ENCODE assay signal across 12 mouse cellular contexts in the genomic region with DNA sequence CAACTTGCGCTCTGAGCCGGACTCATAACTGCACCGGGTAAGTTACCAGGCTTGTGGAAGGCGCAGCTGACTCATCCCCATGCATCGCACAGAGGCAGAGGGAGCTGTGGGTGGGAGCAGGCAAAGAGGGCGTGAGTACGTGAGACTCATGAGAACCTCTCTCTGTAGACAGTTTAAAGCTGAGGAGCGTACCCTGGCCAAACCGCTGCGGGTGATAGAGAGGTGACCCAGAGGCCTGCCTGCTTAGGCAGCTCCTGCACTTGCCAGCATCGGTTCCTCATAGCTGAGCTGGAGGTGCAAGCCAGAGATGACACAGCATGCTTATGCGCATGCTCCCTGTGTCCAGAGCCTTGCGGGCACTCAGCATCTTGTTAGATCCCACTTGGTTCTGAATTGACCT. TPM values are rescaled to one million over a fixed set of nuclear protein-coding genes. Genes with fewer than 3 reads are reported as not detected.
DNase-seq lines count a peak whose midpoint lies in the region; ATAC-seq and TF ChIP-seq lines count a peak whose summit lies in the region.
"Had no signal": no experiment of that assay in that cellular context is flagged by ENCODE, and none has a peak within 500 bp of the region (broad histone marks: within the 10 kb centered on the region; RNA-seq: fewer than 3 reads in every experiment).

No protein-coding gene starts in this region.

- no peak for DNase-seq in liver, embryonic 13.5 days
- DNase-seq in liver, postnatal 0 days, result no peak
- DNase-seq in ES-CJ7 (ENCODE audit: low read depth, low spot score), result peak; percentile 28
- peak; percentile 58 for DNase-seq in fibroblast of lung, adult 2 months (ENCODE audit: low read depth)
- DNase-seq in lung, postnatal 25 days (ENCODE audit: low spot score), result peak; percentile 18
- no peak for DNase-seq in cerebellum, postnatal 10 days
- no peak for DNase-seq in kidney, adult 8-10 months
- DNase-seq: kidney, postnatal 25 days had no signal

- no peak overlapping the region for H3K4me2 ChIP-seq in liver, embryonic 13.5 days
- H3K4me2 ChIP-seq in liver, postnatal 0 days (ENCODE audit: low read depth, low read length), result no peak overlapping the region
- H3K4me2 ChIP-seq in midbrain, embryonic 13.5 days (replicated peaks), result no peak overlapping the region
- H3K4me2 ChIP-seq: heart, embryonic 12.5 days; hindbrain, embryonic 15.5 days had no signal

- H3K4me3 ChIP-seq in liver, embryonic 13.5 days (replicated peaks), result no peak overlapping the region
- no peak overlapping the region for H3K4me3 ChIP-seq in liver, postnatal 0 days (ENCODE audit: low read depth, low read length)
- H3K4me3 ChIP-seq in midbrain, embryonic 13.5 days (replicated peaks), result no peak overlapping the region
- H3K4me3 ChIP-seq: forebrain, embryonic 10.5 days; heart, embryonic 12.5 days; hindbrain, embryonic 15.5 days had no signal

- peak; percentile 14; the same call in 1 of the 2 replicates for ATAC-seq in liver, embryonic 13.5 days (ENCODE audit: low read depth)
- no peak for ATAC-seq in liver, postnatal 0 days
- no peak for ATAC-seq in midbrain, embryonic 13.5 days

- no peaks in the 10 kb centered on the region for H3K36me3 ChIP-seq in liver, embryonic 13.5 days
- H3K36me3 ChIP-seq in liver, postnatal 0 days (replicated peaks; ENCODE audit: insufficient read depth, low read length), result no peaks in the 10 kb centered on the region
- H3K36me3 ChIP-seq in midbrain, embryonic 13.5 days, result no peaks in the 10 kb centered on the region
- H3K36me3 ChIP-seq: forebrain, embryonic 10.5 days; heart, embryonic 12.5 days; hindbrain, embryonic 15.5 days had no signal

- no peaks in the 10 kb centered on the region for H3K9me3 ChIP-seq in liver, embryonic 13.5 days (replicated peaks)
- no peaks in the 10 kb centered on the region for H3K9me3 ChIP-seq in liver, postnatal 0 days (ENCODE audit: low read length)
- H3K9me3 ChIP-seq in midbrain, embryonic 13.5 days, result no peaks in the 10 kb centered on the region
- H3K9me3 ChIP-seq: forebrain, embryonic 10.5 days; heart, embryonic 12.5 days; hindbrain, embryonic 15.5 days had no signal

- TF ChIP-seq CTCF in liver, postnatal 0 days (IDR thresholded peaks at IDR 0.05; ENCODE audit: low read depth), result no peak

- H3K9ac ChIP-seq in liver, embryonic 13.5 days, result no peak overlapping the region
- H3K9ac ChIP-seq in liver, postnatal 0 days (replicated peaks), result no peak overlapping the region
- no peak overlapping the region for H3K9ac ChIP-seq in midbrain, embryonic 13.5 days (replicated peaks)
- H3K9ac ChIP-seq: heart, embryonic 12.5 days; hindbrain, embryonic 15.5 days had no signal

- H3K27ac ChIP-seq in liver, embryonic 13.5 days, result no peak overlapping the region
- H3K27ac ChIP-seq in liver, postnatal 0 days (ENCODE audit: low read depth), result no peak overlapping the region
- no peak overlapping the region for H3K27ac ChIP-seq in midbrain, embryonic 13.5 days
- H3K27ac ChIP-seq: forebrain, embryonic 10.5 days; hindbrain, embryonic 15.5 days had no signal

- peaks cover 12% of the 10 kb centered on the region; the same call in 1 of the 2 replicates for H3K4me1 ChIP-seq in liver, embryonic 13.5 days (replicated peaks)
- peaks cover 3% of the 10 kb centered on the region; the same call in 1 of the 2 replicates for H3K4me1 ChIP-seq in liver, postnatal 0 days (ENCODE audit: insufficient read depth)
- no peaks in the 10 kb centered on the region for H3K4me1 ChIP-seq in midbrain, embryonic 13.5 days (replicated peaks)

- H3K27me3 ChIP-seq in liver, embryonic 13.5 days, result no peaks in the 10 kb centered on the region
- H3K27me3 ChIP-seq in liver, postnatal 0 days (ENCODE audit: insufficient read depth, low read length), result no peaks in the 10 kb centered on the region
- H3K27me3 ChIP-seq in midbrain, embryonic 13.5 days, result no peaks in the 10 kb centered on the region
- H3K27me3 ChIP-seq: hindbrain, embryonic 15.5 days had no signal

- no peak for TF ChIP-seq EP300 in liver, postnatal 0 days (IDR thresholded peaks at IDR 0.05; ENCODE audit: low read depth)

- WGBS in liver, embryonic 13.5 days (ENCODE audit: insufficient replicate concordance), result 82% methylated on average over 13 of the region's 13 CpGs
- WGBS in liver, postnatal 0 days (ENCODE audit: insufficient replicate concordance), result 81% methylated on average over 13 of the region's 13 CpGs
- WGBS in midbrain, embryonic 13.5 days, result 89% methylated on average over 13 of the region's 13 CpGs

RNA-seq across cellular contexts. Expression of a gene that starts 32.8 kb away (rescaled TPM):
- 0.37 and 0.56 TPM in 2 replicates for polyA plus RNA-seq in liver, embryonic 13.5 days (2015; fragmentation: Nextera tagmentation; extraction: Ambion mirVana)
- polyA plus RNA-seq in liver, postnatal 0 days (2015; fragmentation: Nextera tagmentation; extraction: Ambion mirVana), result 0.06 and 0.13 TPM in 2 replicates
- polyA plus RNA-seq in midbrain, embryonic 13.5 days (2015; fragmentation: Nextera tagmentation; extraction: Ambion mirVana), result not detected in 2 replicates
- polyA plus RNA-seq: forebrain, embryonic 10.5 days; heart, embryonic 12.5 days; hindbrain, embryonic 15.5 days had no signal

RNA-seq across cellular contexts. Expression of a gene that starts 50.1 kb away (rescaled TPM):
- polyA plus RNA-seq in liver, embryonic 13.5 days (2015; fragmentation: Nextera tagmentation; extraction: Ambion mirVana), result 35.9 and 45.0 TPM in 2 replicates
- 18.3 and 21.6 TPM in 2 replicates for polyA plus RNA-seq in liver, postnatal 0 days (2015; fragmentation: Nextera tagmentation; extraction: Ambion mirVana)
- 40.1 and 40.7 TPM in 2 replicates for polyA plus RNA-seq in midbrain, embryonic 13.5 days (2015; fragmentation: Nextera tagmentation; extraction: Ambion mirVana)

Comparison
In these comparisons a context has a peak if more than half of its experiments do, and no peak if none do; other contexts are left out.
1. DNase-seq: peak in ES-CJ7 (single experiment), fibroblast of lung, adult 2 months (single experiment) and lung, postnatal 25 days (single experiment); none in liver, embryonic 13.5 days (single experiment), liver, postnatal 0 days (single experiment), cerebellum, postnatal 10 days (0 of 2) and kidney, adult 8-10 months (0 of 2).